Mouse (Mus musculus): ENCODE results near the gene Pitpna.
"Not testable (repeated sequence)": the region's sequence is repeated elsewhere in the genome, so short reads cannot be mapped to it uniquely, and the experiment has no call there.

Gene Pitpna

DNA sequence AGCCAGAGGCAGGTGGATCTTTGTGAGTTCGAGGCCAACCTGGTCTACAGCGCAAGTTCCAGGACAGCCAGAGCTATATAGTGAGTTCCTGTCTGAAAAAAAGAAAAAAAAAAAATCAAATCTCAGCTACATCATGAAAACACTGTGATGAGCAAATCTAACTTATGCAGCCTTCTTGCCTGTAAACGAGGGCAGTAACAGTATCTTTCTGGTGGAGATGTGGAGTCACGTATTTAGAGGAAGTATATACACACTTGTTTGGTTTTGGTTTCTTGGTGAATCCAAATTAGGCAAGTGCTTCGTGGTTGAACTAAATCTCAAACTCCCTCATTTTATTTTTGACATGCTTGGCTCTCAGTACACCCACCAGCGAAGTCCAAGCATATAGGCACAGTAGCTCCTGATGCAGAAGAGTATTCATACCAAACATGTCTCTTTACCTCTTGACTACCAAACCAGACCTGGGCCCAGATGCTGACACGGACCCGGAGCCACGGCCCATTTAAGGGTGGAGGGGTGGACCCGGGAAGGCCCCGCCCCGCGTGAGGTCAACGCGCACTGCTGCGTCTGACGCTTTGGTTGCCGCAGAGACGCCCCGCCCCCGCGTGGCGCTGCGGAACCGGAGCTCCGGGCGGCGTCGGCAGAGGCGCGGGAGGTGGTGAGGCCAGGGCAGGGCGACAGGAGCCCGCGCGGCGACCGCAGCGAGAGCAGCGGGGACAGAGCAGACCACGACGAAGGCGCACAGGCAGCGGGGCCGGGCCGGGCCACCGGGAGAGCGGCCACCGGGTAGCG is at the start of gene Pitpna:
Gene Pitpna (plus strand): TSS at position 605 of the 792 bp plus-strand sequence.
- DNase-seq (ENCODE audit: low spot score in 2 of 2) = peak; percentile 96 to 97

DNA sequence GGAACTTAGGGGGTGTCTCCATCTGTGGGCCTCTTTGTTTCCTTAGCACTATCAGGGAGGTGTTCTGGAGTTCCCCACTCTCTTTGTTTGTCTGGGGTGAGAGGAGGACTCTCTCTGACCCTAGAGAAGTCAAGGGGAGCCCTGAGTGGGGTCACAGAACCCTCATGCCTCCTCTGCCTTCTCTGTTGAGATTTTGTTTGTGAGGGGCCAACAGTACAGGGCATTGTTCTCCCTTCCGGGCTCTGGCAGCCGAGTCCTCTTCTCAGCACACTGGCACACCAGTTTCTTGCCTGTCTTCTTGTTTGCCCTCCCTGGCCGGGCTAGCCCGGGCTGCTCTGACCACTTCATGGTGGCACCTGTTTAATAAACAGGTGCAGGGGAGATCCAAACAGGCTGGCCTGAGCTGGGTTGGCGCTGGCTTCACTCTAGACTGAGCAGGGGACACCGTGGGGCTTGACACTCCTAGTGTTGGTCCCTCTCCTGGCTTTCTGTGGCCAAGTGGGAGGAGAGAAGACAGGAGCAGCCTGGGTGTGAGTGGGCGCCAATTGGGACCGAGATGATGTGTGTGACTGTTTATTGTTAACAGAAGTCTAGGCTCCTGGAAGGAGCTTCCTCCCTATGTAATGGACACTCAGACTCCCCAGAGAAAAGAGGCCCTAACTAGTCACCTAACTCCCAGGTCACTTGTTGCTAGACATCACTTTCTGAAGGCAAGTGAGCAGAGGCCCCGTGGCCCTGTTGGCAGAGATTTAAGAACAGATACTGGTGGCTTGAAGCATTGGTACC is 49.5 kb upstream of the Pitpna start:
- DNase-seq (ENCODE audit: low spot score in 2 of 2) = no peak

DNA sequence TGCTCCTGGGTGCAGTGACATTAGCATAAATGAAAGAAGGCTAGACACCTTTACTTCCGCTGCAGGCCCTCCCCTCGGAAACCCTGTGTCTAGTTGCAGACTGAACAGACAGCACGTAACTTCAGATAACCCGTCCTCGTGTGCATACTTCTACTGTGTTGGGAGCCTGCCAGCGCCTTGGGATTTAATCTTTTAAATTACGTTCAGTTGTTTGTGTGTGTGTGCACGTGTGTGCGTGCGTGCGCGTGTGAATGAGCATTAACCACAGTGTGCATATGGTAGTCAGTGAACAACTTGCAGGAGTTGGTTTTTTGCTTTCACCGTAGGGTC is 49.0 kb upstream of the Pitpna start:
- DNase-seq (ENCODE audit: low spot score in 2 of 2) = no peak

- DNase-seq (ENCODE audit: low spot score in 2 of 2) = no peak
Observed at GRCm38 (mm10) chr11:75540209-75540608, 47.7 kb upstream of the Pitpna start.

DNA sequence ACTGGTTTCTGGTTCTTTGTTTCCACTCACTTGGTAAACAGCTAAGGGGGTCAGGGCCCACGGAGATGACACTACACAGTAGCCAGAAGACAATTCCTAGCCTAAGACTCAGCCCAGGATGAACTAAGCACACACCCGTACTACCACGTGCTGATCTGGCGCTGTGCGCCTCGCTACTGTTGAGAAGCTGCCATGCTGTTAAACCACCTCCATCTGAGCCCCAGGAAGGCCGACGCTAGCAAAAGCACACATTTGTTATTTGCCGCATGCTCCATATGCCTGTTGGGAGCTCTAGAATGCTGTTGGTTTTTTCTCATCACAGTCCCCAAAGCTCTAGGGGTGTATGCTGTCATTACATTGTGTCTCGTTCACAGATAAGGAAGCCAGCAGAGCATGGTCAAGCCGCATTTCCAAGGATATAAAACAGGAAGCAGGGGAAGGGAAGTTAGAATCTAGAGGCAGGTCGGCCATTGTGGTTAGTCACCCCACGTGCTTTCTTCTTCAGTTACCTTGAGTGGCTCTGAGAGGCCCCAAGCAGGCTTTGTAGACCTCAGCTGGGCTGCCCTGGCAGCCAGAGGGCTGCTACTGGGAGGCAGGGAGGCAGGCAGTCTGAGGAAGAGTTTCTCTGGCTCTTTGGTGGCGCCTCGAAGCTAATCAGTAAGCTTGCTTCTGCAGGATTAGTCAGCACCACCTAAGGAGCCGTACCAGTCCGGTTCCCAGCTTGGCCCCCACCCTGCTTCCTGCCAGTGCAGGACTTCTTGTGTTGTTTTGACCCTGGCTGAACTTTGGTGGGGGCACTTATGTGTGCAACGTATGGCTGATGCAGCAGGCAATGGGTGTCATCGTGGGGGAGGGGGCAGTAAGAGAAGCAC is 47.0 kb upstream of the Pitpna start:
- no peak for DNase-seq (ENCODE audit: low spot score in 2 of 2)

DNA sequence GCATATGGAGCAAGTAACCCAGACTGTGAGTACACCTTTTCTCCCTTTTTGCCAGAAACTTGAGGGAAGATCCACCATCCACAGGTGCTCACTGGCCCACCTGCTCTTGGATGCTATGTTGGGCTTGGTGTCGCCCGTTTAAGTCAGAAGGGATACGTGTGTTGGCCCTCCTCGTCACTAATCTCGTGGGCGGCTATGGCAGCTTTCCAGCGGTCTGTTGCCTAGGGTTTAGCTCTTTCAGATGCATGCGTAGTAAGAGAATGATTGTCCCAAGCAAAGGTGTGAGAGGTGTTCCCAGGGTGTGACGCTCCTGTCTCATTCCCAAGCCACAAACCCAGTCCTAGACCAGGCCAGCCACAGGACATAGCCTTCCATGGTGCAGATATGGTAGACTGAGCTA is 43.2 kb upstream of the Pitpna start:
- DNase-seq (ENCODE audit: low spot score in 2 of 2) = no peak

DNA sequence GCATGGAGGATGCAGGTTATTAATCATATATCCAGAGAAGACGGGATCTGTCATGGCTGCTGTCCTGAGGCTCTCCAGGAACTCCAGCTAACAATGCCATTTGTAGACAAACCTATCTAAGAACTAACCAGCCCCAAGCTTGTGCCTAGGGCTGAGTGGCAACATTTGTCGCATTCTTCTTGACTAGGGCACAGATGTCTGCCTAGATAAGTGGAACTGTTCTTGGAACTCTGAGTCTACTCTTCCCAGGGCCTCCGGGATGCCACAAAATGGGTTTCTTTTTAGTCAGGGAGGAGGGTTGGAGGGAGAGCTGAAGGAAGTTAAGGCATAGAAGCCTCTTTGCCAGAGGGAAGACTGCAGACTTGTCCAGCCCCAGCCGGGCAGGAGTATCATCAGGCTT is 41.8 kb upstream of the Pitpna start:
- no peak for DNase-seq (ENCODE audit: low spot score in 2 of 2)

GRCm38 (mm10) chr11:75549658-75550111 is 38.2 kb upstream of the Pitpna start:
- no peak for DNase-seq (ENCODE audit: low spot score in 2 of 2)

DNA sequence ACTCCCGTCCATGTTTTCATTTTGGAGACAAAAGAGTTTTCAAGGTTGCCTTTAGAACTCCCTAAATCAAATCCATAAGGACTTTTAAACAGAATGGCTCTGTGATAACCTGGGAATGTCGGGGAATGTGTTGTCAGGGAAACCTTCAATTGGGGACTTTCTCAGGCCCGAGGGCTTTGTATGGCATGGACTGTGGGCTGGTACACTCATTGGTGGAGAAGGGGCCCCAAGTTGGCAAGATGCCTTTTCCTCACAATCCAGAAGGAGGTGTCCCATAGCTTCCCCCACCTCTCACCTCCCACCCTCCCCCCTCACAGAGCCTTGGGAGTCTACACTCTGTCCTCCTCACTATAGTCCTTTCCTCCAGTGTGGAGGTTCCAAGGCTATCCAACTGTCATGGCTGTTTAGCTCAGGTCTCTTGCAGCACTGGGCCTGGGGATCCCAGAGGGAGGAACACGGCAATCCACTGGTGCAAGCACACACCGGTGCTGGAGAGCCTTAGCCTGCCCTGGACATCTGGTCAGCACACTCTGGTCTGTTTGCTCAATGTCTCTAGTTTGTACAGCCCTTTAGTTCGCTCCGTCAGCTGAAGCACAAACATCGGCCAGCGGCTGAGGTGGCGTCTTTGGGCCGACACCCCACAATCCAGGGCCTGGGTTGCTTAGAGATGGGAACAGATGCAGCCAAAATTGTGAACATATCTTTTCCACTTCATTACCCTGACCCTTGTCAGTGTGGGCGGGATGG is 37.5 kb upstream of the Pitpna start:
- no peak for DNase-seq (ENCODE audit: low spot score in 2 of 2)

- no peak for DNase-seq (ENCODE audit: low spot score in 2 of 2)
Observed at GRCm38 (mm10) chr11:75551321-75551720, 36.6 kb upstream of the Pitpna start.

GRCm38 (mm10) chr11:75551961-75552441 is 35.9 kb upstream of the Pitpna start:
- peak in 1 of 2 experiments; percentile 48 for DNase-seq (ENCODE audit: low spot score in 2 of 2)

- DNase-seq (ENCODE audit: low spot score in 2 of 2) = no peak
Observed at GRCm38 (mm10) chr11:75552906-75553482, 34.9 kb upstream of the Pitpna start.

DNA sequence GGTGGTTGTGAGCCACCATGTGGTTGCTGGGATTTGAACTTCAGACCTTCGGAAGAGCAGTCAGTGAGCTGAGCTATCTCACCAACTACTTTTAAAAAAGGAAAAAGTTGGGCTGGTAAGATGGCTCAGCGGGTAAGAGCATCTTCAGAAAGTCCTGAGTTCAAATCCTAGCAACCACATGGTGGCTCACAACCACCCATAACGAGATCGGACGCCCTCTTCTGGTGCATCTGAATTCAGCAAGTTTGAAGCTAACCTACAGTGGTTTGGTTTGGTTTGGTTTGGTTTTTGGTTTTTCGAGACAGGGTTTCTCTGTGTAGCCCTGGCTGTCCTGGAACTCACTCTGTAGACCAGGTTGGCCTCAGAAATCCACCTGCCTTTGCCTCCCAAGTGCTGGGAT is 31.9 kb upstream of the Pitpna start:
- not testable (repeated sequence) for DNase-seq (ENCODE audit: low spot score in 2 of 2)

- no peak for DNase-seq (ENCODE audit: low spot score in 2 of 2)
Observed at GRCm38 (mm10) chr11:75557142-75557541, 30.8 kb upstream of the Pitpna start.

DNA sequence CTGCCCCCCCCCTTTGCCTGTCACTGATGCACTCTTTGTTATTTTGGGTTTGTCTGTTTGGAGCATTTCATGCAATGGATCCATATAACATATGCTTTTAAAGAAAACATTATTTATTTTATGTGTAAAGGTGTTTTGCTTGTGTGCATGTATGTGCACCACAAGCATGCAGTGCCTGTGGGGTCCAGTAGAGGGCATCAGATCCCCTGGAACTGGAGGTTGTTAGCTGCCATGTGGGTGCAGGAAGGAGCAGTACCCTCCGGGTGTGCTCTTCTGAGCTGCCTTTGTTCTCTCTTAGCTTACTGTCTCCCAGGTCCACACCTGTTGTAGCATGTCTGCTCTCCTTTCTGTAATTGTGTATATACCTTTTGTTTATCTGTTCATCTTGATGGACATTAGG is 29.8 kb upstream of the Pitpna start:
- no peak for DNase-seq (ENCODE audit: low spot score in 2 of 2)

DNA sequence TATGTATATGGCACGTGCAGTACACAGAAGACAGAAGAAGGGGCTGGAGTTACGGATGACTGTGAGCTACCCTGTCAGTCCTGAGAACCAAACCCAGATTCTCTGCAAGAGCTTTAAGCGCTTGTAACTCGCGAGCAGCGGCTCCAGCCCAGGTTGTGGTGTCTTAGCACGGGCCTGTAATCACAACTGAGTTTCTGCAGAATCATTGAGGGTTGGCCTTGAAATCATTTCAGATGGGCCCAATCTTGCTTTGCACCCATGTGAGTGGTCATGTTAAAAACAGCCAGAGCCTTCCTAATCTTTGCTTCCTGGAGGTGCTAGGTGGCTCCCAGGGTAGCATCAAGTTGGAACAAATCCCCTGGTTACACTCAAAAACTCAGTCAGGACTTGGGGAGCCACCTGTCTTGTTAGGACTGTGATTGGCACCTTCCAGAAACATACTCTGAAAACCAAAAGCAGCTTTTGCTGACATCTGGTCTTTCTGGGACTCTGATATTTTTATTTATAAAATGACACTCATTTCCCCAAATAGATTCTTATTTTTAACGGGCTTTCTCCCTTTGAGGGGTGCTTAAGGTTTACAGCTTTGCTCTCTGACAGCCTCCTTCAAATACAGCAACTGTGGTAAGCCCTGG is 27.9 kb upstream of the Pitpna start:
- no peak for DNase-seq (ENCODE audit: low spot score in 2 of 2)

DNA sequence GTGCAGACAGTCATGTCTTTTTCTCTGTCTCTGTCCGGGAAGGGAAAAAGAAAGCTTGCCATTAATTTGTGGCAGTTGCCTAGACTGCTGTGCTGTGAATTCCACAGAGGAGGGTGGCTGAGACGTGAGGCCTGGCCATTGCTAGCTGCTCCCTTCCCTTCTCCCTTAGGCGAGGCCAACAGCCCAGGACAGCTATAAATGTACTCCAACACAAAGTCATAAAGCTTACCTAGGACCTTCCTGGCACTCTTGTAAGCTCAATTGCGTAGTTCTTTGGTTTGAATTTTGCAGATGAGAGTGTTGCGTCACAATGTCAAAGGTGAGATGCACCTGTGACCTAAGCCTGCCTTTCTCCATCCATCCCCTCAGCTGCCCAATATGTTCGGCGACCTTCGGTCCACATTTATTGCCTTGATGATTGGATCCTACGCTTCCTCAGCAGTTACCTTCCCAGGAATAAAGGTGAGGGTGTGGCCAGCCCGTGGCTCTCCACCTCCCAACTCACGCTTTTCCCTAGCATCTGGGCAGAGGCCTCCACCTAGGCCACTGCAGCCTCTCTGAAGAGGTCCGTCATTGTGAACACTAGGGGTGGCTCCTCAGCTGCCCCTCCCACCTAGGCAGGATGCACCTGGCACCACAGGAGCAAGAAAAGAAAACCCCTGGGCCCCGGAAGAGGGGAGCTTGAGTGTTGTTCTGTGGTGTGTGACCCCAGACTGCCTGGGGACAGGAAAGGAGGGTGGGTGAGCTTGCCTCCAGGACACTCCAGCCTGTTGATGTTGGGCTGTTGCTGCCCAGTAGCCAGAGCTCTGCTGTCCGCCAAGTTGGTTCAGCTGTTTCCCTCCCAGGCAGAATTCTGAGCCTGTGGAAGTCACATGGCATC is 27.1 kb upstream of the Pitpna start:
- DNase-seq (ENCODE audit: low spot score in 2 of 2) = no peak

DNA sequence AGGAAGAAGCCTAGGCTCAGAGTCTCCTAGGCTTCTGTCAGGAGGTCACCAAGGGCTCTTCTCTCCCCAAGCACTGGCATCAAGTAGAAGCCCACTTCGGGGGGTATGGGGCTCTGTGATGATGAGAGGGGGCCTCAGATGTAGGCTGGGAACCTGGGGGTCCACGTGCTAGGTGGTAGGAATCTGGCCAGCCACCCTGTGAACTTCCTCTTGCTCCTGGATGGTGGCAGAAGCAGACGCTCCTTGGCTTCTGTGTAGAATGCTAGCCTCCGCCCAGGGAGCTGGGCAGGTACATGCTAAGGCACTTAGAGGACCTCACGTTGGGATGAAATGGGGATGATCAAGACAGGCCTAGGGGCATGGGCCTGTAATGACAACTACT is 26.5 kb upstream of the Pitpna start:
- no peak for DNase-seq (ENCODE audit: low spot score in 2 of 2)

- no peak for DNase-seq (ENCODE audit: low spot score in 2 of 2)
Observed at GRCm38 (mm10) chr11:75562840-75563239, 25.1 kb upstream of the Pitpna start.

Data from frontal cortex, postnatal 36 days (tissue).